Mouse (Mus musculus) intestine, embryonic 16.5 days (tissue): ENCODE measurements around the gene Efna1. TPM values are rescaled to one million over a fixed set of nuclear protein-coding genes. Genes with fewer than 3 reads are reported as not detected.

Experiments used
- ATAC-seq: fragments of 200-750 bp; cut with Nextera tagmentation; 2 replicates; pipeline ENCODE4 v1.8.0; 2017; ENCODE audit warnings: moderate TSS enrichment, moderate library complexity
- H3K27ac ChIP-seq: fragments of 300-500 bp; sonication (generic); 2 replicates; pipeline ENCODE4 v1.5.1; 2014; ENCODE audit warnings: mild to moderate bottlenecking, low read length
- H3K27me3 ChIP-seq: fragments of 300-500 bp; sonication (generic); replicated peaks from 2 replicates; pipeline ENCODE4 v1.6.1; 2014; ENCODE audit warnings: low read length, control low read depth, mixed read lengths; ENCODE audit not compliant: control insufficient read depth, insufficient read depth
- H3K36me3 ChIP-seq: fragments of 300-500 bp; sonication (generic); 2 replicates; pipeline ENCODE4 v1.6.1; 2014; ENCODE audit warnings: low read length, control low read depth; ENCODE audit not compliant: control insufficient read depth, insufficient read depth
- H3K4me1 ChIP-seq: fragments of 300-500 bp; sonication (generic); 2 replicates; pipeline ENCODE4 v1.6.1; 2014; ENCODE audit warnings: low read length, control low read depth, mixed read lengths; ENCODE audit not compliant: control insufficient read depth, insufficient read depth
- H3K4me2 ChIP-seq: fragments of 300-500 bp; sonication (generic); 2 replicates; pipeline ENCODE4 v1.6.1; 2014; ENCODE audit warnings: low read depth, low read length, control low read depth
- H3K4me3 ChIP-seq: fragments of 300-500 bp; sonication (generic); 2 replicates; pipeline ENCODE4 v1.5.1; 2014; ENCODE audit warnings: mild to moderate bottlenecking, low read length
- H3K9ac ChIP-seq: fragments of 300-500 bp; sonication (generic); 2 replicates; pipeline ENCODE4 v1.6.1; 2014; ENCODE audit warnings: low read depth, low read length
- H3K9me3 ChIP-seq: fragments of 300-500 bp; sonication (generic); 2 replicates; pipeline ENCODE4 v1.6.1; 2016; ENCODE audit warnings: low read length, control low read depth; ENCODE audit not compliant: control insufficient read depth
- WGBS: fragments of 180-500 bp; shearing (Covaris S2); extraction: QIAGEN DNeasy Blood & Tissue Kit; methylation state at CpG from one replicate; pipeline ENCODE4 v1.1.7; 2014; 5-methylcytosine and 5-hydroxymethylcytosine counted together
- microRNA counts: library from miRNA; unstranded; fragments of <30 nt; microRNA quantifications from one replicate; lab custom pipeline; 2016
- microRNA-seq: library from miRNA; unstranded; fragments of <30 nt; microRNA quantifications from one replicate; pipeline ENCODE4, GENCODE M21; 2016
- polyA plus RNA-seq: library from polyadenylated mRNA; unstranded; fragments of >200 nt; fragmentation: Nextera tagmentation; extraction: Ambion mirVana; gene quantifications from 2 replicates; pipeline ENCODE4 v1.2.1, GENCODE M21; 2015

Efna1 gene
- polyA plus RNA-seq, 1 experiment from 2014 or later, result 62.9 TPM

GRCm38 (mm10) chr3:89226361-89226760 lies 54.6 kb downstream of the Efna1 start:
- Histone ChIP-seq H3K4me3 (no peak overlapping the region), H3K9ac (no peak overlapping the region), H3K27me3 (peaks cover 4% of the 10 kb centered on the region; the same call in 1 of the 2 replicates), H3K4me2 (0 out of 2 replicates have a peak overlapping the region, but pooled peaks have one; percentile 72), H3K36me3 (no peaks in the 10 kb centered on the region), H3K4me1 (peaks cover 26% of the 10 kb centered on the region), H3K27ac (no peak overlapping the region), H3K9me3 (no peaks in the 10 kb centered on the region)
- 34% methylated on average over 11 of the region's 11 CpGs for WGBS
- ATAC-seq, result no peak

DNA sequence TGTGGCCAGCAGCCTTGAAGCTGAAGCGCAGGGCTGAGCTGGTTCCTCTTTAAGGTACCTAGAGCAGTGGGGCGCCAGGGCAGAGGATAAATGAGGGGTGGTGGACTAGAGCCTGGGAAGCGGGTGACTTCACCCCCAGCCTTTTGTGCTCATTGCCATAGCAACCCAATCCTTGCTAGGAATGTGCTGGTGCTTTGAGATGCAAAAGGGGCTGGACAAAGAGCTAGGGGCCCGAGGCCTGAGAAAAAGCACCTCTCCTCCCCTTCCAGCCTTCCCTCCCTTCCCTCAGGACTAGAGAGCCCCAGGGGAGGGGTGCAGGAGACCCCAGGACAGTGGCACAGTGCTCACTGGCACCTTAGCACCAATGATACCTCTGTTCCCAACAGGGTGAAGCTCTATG lies 55.0 kb downstream of the Efna1 start:
- 41% methylated on average over 4 of the region's 4 CpGs for WGBS

DNA sequence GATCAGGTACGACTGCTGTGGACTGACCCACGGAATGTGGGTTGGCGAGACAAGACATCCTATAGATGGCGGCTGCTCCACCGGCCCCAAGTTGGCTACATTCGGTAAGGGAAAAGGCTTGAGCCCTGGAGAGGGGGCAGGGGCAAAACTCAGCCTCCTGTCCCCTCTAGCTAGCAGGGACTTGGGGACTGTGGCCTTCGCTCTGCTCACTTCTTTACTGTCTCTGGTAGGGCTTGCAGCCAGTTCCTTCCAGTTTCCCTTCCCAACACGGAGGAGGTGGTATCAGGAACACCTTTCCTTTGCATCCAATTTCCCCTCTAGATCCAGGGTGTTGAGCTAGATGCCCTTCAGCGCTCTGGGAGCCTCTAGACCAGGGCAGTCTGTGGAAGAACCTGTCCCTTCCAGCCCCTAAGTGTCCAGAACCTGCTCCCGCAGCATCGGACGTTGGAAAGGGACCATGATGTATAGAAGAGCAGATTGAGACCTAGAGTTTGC lies 55.6 kb downstream of the Efna1 start:
- no peak for ATAC-seq
- 63% methylated on average over 12 of the region's 12 CpGs for WGBS
- H3K27ac ChIP-seq, result no peak overlapping the region

More for the DNA sequence above, 55.0 kb downstream of the Efna1 start:
- ATAC-seq, result no peak
- Histone ChIP-seq H3K36me3 (no peaks in the 10 kb centered on the region), H3K9me3 (no peaks in the 10 kb centered on the region), H3K27ac (no peak overlapping the region), H3K9ac (no peak overlapping the region), H3K27me3 (peaks cover 4% of the 10 kb centered on the region; the same call in 1 of the 2 replicates), H3K4me3 (no peak overlapping the region), H3K4me2 (no peak overlapping the region), H3K4me1 (peaks cover 26% of the 10 kb centered on the region)

DNA sequence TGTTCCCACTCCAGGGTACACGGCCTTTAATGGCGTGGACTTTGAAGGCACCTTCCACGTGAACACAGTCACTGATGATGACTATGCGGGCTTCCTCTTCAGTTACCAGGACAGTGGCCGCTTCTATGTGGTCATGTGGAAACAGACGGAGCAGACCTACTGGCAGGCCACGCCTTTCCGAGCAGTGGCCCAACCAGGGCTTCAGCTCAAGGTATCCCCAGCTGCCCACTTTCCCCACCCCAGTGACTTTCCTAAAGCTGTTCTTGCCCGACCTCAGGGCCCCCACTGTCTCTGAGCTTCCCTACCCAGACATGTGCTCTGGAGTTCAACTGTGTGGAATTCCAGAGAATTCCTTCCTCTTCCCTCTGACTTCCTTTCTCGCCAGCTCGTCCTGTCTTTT lies 56.1 kb downstream of the Efna1 start:
- Histone ChIP-seq H3K4me2 (no peak overlapping the region), H3K27me3 (no peaks in the 10 kb centered on the region; the same call in 1 of the 2 replicates), H3K4me1 (peaks cover 26% of the 10 kb centered on the region), H3K9me3 (no peaks in the 10 kb centered on the region), H3K9ac (no peak overlapping the region), H3K4me3 (no peak overlapping the region), H3K36me3 (no peaks in the 10 kb centered on the region), H3K27ac (no peak overlapping the region)
- no peak for ATAC-seq
- 77% methylated on average over 11 of the region's 11 CpGs for WGBS

More for the DNA sequence above, 55.6 kb downstream of the Efna1 start:
- Histone ChIP-seq H3K9ac (no peak overlapping the region), H3K36me3 (no peaks in the 10 kb centered on the region), H3K27me3 (peaks cover 4% of the 10 kb centered on the region; the same call in 1 of the 2 replicates), H3K4me2 (no peak overlapping the region), H3K9me3 (no peaks in the 10 kb centered on the region), H3K4me3 (no peak overlapping the region), H3K4me1 (peaks cover 26% of the 10 kb centered on the region)

MicroRNA genes within 50 kb of the gene (microRNA counts, 519-probe panel; counts per million panel counts)
- 1,523 counts per million, percentile 13 among the panel's probes with 10 or more counts for microRNA mmu-miR-92b (lab: Ali Mortazavi, UCI)

Small RNA genes lying within 50 kb of the gene (microRNA-seq; reads per million reads assigned to microRNA genes)
- gene Mir92b, result 56.9 reads per million, percentile 41 among the genes with 10 or more reads in this experiment

Other genes starting within 250 kb of the Efna1 start
- 31.0 and 34.2 TPM in 2 replicates for gene Rusc1, start 187.8 kb downstream of the Efna1 start, polyA plus RNA-seq
- gene Gm43738, start 180.0 kb downstream of the Efna1 start, polyA plus RNA-seq, result 0.09 TPM in 1 of 2 replicates, not detected in the other
- 625 and 664 TPM in 2 replicates for gene Fdps, start 179.2 kb downstream of the Efna1 start, polyA plus RNA-seq
- 148 and 174 TPM in 2 replicates for gene Pklr, start 145.0 kb downstream of the Efna1 start, polyA plus RNA-seq
- gene Hcn3, start 120.9 kb downstream of the Efna1 start, polyA plus RNA-seq, result 2.0 TPM in 2 replicates
- 17.3 and 18.0 TPM in 2 replicates for gene Clk2, start 116.3 kb downstream of the Efna1 start, polyA plus RNA-seq
- 141 and 142 TPM in 2 replicates for gene Scamp3, start 103.7 kb downstream of the Efna1 start, polyA plus RNA-seq
- gene Fam189b, start 98.0 kb downstream of the Efna1 start, polyA plus RNA-seq, result 16.7 and 20.8 TPM in 2 replicates
- gene Gba, start 78.2 kb downstream of the Efna1 start, polyA plus RNA-seq, result 73.1 and 87.5 TPM in 2 replicates
- 18.9 and 20.3 TPM in 2 replicates for gene Thbs3, start 66.0 kb downstream of the Efna1 start, polyA plus RNA-seq
- gene Mtx1, start 54.1 kb downstream of the Efna1 start, polyA plus RNA-seq, result 214 and 234 TPM in 2 replicates
- 13.2 and 13.4 TPM in 2 replicates for gene Muc1, start 52.1 kb downstream of the Efna1 start, polyA plus RNA-seq
- 316 and 334 TPM in 2 replicates for gene Krtcap2, start 35.2 kb downstream of the Efna1 start, polyA plus RNA-seq
- 3.9 TPM in 2 replicates for gene Trim46, start 34.8 kb downstream of the Efna1 start, polyA plus RNA-seq
- 119 and 126 TPM in 2 replicates for gene Dpm3, start 21.8 kb downstream of the Efna1 start, polyA plus RNA-seq
- 62.7 and 74.1 TPM in 2 replicates for gene Slc50a1, start 10.6 kb downstream of the Efna1 start, polyA plus RNA-seq
- 5.9 and 7.5 TPM in 2 replicates for gene Efna3, start 41.8 kb upstream of the Efna1 start, polyA plus RNA-seq
- gene Efna4, start 56.9 kb upstream of the Efna1 start, polyA plus RNA-seq, result 12.1 and 14.1 TPM in 2 replicates
- 49.3 and 51.6 TPM in 2 replicates for gene Adam15, start 68.9 kb upstream of the Efna1 start, polyA plus RNA-seq
- 2.8 and 5.0 TPM in 2 replicates for gene Dcst2, start 80.8 kb upstream of the Efna1 start, polyA plus RNA-seq
- gene Dcst1, start 84.1 kb upstream of the Efna1 start, polyA plus RNA-seq, result 3.5 and 5.0 TPM in 2 replicates
- gene Zbtb7b, start 113.6 kb upstream of the Efna1 start, polyA plus RNA-seq, result 10.0 and 11.3 TPM in 2 replicates
- gene Lenep, start 121.7 kb upstream of the Efna1 start, polyA plus RNA-seq, result not detected in 2 replicates
- 44.5 and 53.2 TPM in 2 replicates for gene Flad1, start 130.7 kb upstream of the Efna1 start, polyA plus RNA-seq
- gene Cks1b, start 137.2 kb upstream of the Efna1 start, polyA plus RNA-seq, result 269 and 311 TPM in 2 replicates
- gene Shc1, start 137.3 kb upstream of the Efna1 start, polyA plus RNA-seq, result 85.4 and 89.1 TPM in 2 replicates
- gene Pygo2, start 149.1 kb upstream of the Efna1 start, polyA plus RNA-seq, result 24.8 and 25.7 TPM in 2 replicates
- gene Pbxip1, start 155.6 kb upstream of the Efna1 start, polyA plus RNA-seq, result 45.1 and 46.6 TPM in 2 replicates
- 72.2 and 77.0 TPM in 2 replicates for gene Pmvk, start 173.4 kb upstream of the Efna1 start, polyA plus RNA-seq
- 3.8 and 4.1 TPM in 2 replicates for gene Kcnn3, start 239.0 kb upstream of the Efna1 start, polyA plus RNA-seq